Mouse (Mus musculus) MEL (cell line): ENCODE data around the gene Scamp1.

ENCODE experiments used
- CTCF ChIP-seq, 3 experiments: IDR thresholded peaks in 2 of 3; conservative IDR thresholded peaks in 1 of 3; 2 replicates each; pipeline ENCODE4 v1.5.1; 2011 to 2012; ENCODE audit warnings: low read length in 3 of 3, low read depth in 2 of 3, mild to moderate bottlenecking in 2 of 3, improper control_type of control experiment in 1 of 3, inconsistent platforms in 1 of 3, mixed read lengths in 1 of 3, moderate library complexity in 1 of 3; ENCODE audit not compliant: control insufficient read depth in 1 of 3, insufficient read depth in 1 of 3, poor library complexity in 1 of 3, severe bottlenecking in 1 of 3
- TCF12 ChIP-seq: IDR thresholded peaks from 2 replicates; pipeline ENCODE4 v1.6.1; 2014; ENCODE audit warnings: low read depth, mild to moderate bottlenecking, inconsistent platforms, low read length, improper control_type of control experiment, moderate library complexity

GRCm38 (mm10) chr13:94155657-94156429, 129.8 kb downstream of the Scamp1 start:
- TF ChIP-seq CTCF (IDR thresholded peaks at IDR 0.05 in 2 of 3, conservative IDR thresholded peaks at IDR 0.05 in 1 of 3; ENCODE audit: control insufficient read depth in 1 of 3, insufficient read depth in 1 of 3, low read depth in 2 of 3, low read length in 3 of 3, poor library complexity in 1 of 3, severe bottlenecking in 1 of 3): no peak
- no peak for TF ChIP-seq TCF12
